Mouse (Mus musculus) macrophage (primary cell): ENCODE measurements around the gene Fibcd1. TPM values are rescaled to one million over a fixed set of nuclear protein-coding genes. Genes with fewer than 3 reads are reported as not detected.

ENCODE experiments used
- H3K27ac ChIP-seq: fragments of 350-480 bp; formaldehyde crosslinking; 2 replicates; pipeline ENCODE4 v1.9.0; 2021
- H3K36me3 ChIP-seq: fragments of 350-480 bp; formaldehyde crosslinking; 2 replicates; pipeline ENCODE4 v1.9.0; 2021; ENCODE audit errors: inconsistent target
- H3K4me3 ChIP-seq: fragments of 350-480 bp; formaldehyde crosslinking; 2 replicates; pipeline ENCODE4 v1.9.0; 2021; ENCODE audit errors: inconsistent target
- H3K79me2 ChIP-seq: fragments of 350-480 bp; formaldehyde crosslinking; 2 replicates; pipeline ENCODE4 v1.9.0; 2021; ENCODE audit errors: inconsistent target
- WGBS: methylation state at CpG from one replicate; pipeline ENCODE4 v1.1.7; 2026; ENCODE audit warnings: inconsistent platforms; ENCODE audit not compliant: missing documents; 5-methylcytosine and 5-hydroxymethylcytosine counted together
- polyA plus RNA-seq: library from polyadenylated mRNA; stranded (reverse); fragments of 250-400 nt; gene quantifications from 3 replicates; pipeline ENCODE4 v1.2.4, GENCODE M21; 2018; ENCODE audit warnings: inconsistent platforms

Gene Fibcd1
- polyA plus RNA-seq, 1 experiment from 2014 or later: not detected

- no peak overlapping the region for H3K4me3 ChIP-seq
- 74% methylated on average over 12 of the region's 14 CpGs for WGBS
- H3K36me3 ChIP-seq: no peaks in the 10 kb centered on the region
- no peak overlapping the region for H3K27ac ChIP-seq
- no peaks in the 10 kb centered on the region for H3K79me2 ChIP-seq
Observed at GRCm38 (mm10) chr2:31811086-31811958, 34.5 kb downstream of the Fibcd1 start.

GRCm38 (mm10) chr2:31810444-31810843 lies 35.4 kb downstream of the Fibcd1 start, which contains the start of gene Qrfp:
Qrfp (minus strand) TSS chr2:31810580.
- Histone ChIP-seq H3K27ac (no peak within 1 kb of the TSS), H3K4me3 (no peak within 1 kb of the TSS), H3K36me3 (no peaks in the 10 kb centered on the region), H3K79me2 (no peaks in the 10 kb centered on the region)
- WGBS: 38% methylated on average over 12 of the region's 12 CpGs

- Histone ChIP-seq H3K4me3 (no peak overlapping the region), H3K79me2 (no peaks in the 10 kb centered on the region), H3K36me3 (no peaks in the 10 kb centered on the region), H3K27ac (no peak overlapping the region)
- WGBS: 0% methylated on average over 2 of the region's 2 CpGs
Observed at GRCm38 (mm10) chr2:31809358-31809740, 36.5 kb downstream of the Fibcd1 start.

GRCm38 (mm10) chr2:31808410-31809357 lies 37.1 kb downstream of the Fibcd1 start:
- Histone ChIP-seq H3K36me3 (peaks cover 3% of the 10 kb centered on the region), H3K27ac (no peak overlapping the region), H3K79me2 (no peaks in the 10 kb centered on the region), H3K4me3 (no peak overlapping the region)
- WGBS: 73% methylated on average over 27 of the region's 28 CpGs

- WGBS: 79% methylated on average over 9 of the region's 9 CpGs
- H3K4me3 ChIP-seq: no peak overlapping the region
- H3K36me3 ChIP-seq: peaks cover 21% of the 10 kb centered on the region
- no peak overlapping the region for H3K27ac ChIP-seq
- H3K79me2 ChIP-seq: no peaks in the 10 kb centered on the region
Observed at GRCm38 (mm10) chr2:31806639-31807382, 39.0 kb downstream of the Fibcd1 start.

GRCm38 (mm10) chr2:31803480-31803879 lies 42.3 kb downstream of the Fibcd1 start:
- WGBS: 95% methylated on average over 14 of the region's 14 CpGs
- H3K79me2 ChIP-seq: no peaks in the 10 kb centered on the region
- H3K36me3 ChIP-seq: peaks cover 52% of the 10 kb centered on the region
- H3K4me3 ChIP-seq: no peak overlapping the region
- no peak overlapping the region for H3K27ac ChIP-seq

GRCm38 (mm10) chr2:31802811-31803210 lies 43.0 kb downstream of the Fibcd1 start:
- Histone ChIP-seq H3K79me2 (no peaks in the 10 kb centered on the region), H3K27ac (no peak overlapping the region), H3K36me3 (peaks cover 59% of the 10 kb centered on the region), H3K4me3 (no peak overlapping the region)
- 93% methylated on average over 8 of the region's 8 CpGs for WGBS

GRCm38 (mm10) chr2:31801416-31801815 lies 44.4 kb downstream of the Fibcd1 start:
- Histone ChIP-seq H3K27ac (no peak overlapping the region), H3K79me2 (no peaks in the 10 kb centered on the region), H3K4me3 (no peak overlapping the region), H3K36me3 (peaks cover 73% of the 10 kb centered on the region)
- WGBS: 97% methylated on average over 7 of the region's 9 CpGs

- H3K36me3 ChIP-seq: peaks cover 94% of the 10 kb centered on the region
- H3K27ac ChIP-seq: no peak overlapping the region
- no peak overlapping the region for H3K4me3 ChIP-seq
- no peaks in the 10 kb centered on the region for H3K79me2 ChIP-seq
- 98% methylated on average over 3 of the region's 3 CpGs for WGBS
Observed at GRCm38 (mm10) chr2:31796943-31797342, 48.9 kb downstream of the Fibcd1 start.

GRCm38 (mm10) chr2:31792611-31793010 lies 53.2 kb downstream of the Fibcd1 start:
- WGBS: 94% methylated on average over 3 of the region's 6 CpGs
- H3K36me3 ChIP-seq: peaks cover 87% of the 10 kb centered on the region
- no peaks in the 10 kb centered on the region for H3K79me2 ChIP-seq

GRCm38 (mm10) chr2:31791260-31791659 lies 54.5 kb downstream of the Fibcd1 start:
- Histone ChIP-seq H3K36me3 (peaks cover 79% of the 10 kb centered on the region), H3K27ac (no peak overlapping the region), H3K79me2 (no peaks in the 10 kb centered on the region; the same call in 1 of the 2 replicates), H3K4me3 (no peak overlapping the region)
- 97% methylated on average over 8 of the region's 8 CpGs for WGBS

More at GRCm38 (mm10) chr2:31792611-31793010, 53.2 kb downstream of the Fibcd1 start:
- Histone ChIP-seq H3K4me3 (no peak overlapping the region), H3K27ac (no peak overlapping the region)

GRCm38 (mm10) chr2:31790728-31791251 lies 55.0 kb downstream of the Fibcd1 start:
- WGBS: 92% methylated on average over 13 of the region's 13 CpGs
- Histone ChIP-seq H3K4me3 (no peak overlapping the region), H3K79me2 (no peaks in the 10 kb centered on the region; the same call in 1 of the 2 replicates), H3K36me3 (peaks cover 79% of the 10 kb centered on the region), H3K27ac (no peak overlapping the region)

- H3K4me3 ChIP-seq: no peak overlapping the region
- WGBS: 95% methylated on average over 2 of the region's 2 CpGs
- H3K27ac ChIP-seq: no peak overlapping the region
- peaks cover 78% of the 10 kb centered on the region for H3K36me3 ChIP-seq
- no peaks in the 10 kb centered on the region; the same call in 1 of the 2 replicates for H3K79me2 ChIP-seq
Observed at GRCm38 (mm10) chr2:31789215-31789614, 56.6 kb downstream of the Fibcd1 start.

- H3K4me3 ChIP-seq: no peak overlapping the region
- H3K36me3 ChIP-seq: peaks cover 72% of the 10 kb centered on the region
- no peak overlapping the region for H3K27ac ChIP-seq
- H3K79me2 ChIP-seq: no peaks in the 10 kb centered on the region; the same call in 1 of the 2 replicates
- WGBS: 72% methylated on average over 3 of the region's 3 CpGs
Observed at GRCm38 (mm10) chr2:31788227-31788626, 57.6 kb downstream of the Fibcd1 start.
